Mouse (Mus musculus) heart, postnatal 0 days (tissue): ENCODE measurements around the gene Fam107a.

ENCODE experiments used
- CTCF ChIP-seq: IDR thresholded peaks from 2 replicates; pipeline ENCODE4 v1.5.1; 2016; ENCODE audit warnings: antibody characterized with exemption, control low read depth, low read depth
- EP300 ChIP-seq: IDR thresholded peaks from 2 replicates; pipeline ENCODE4 v1.6.1; 2016; ENCODE audit warnings: antibody characterized with exemption, low read depth

DNA sequence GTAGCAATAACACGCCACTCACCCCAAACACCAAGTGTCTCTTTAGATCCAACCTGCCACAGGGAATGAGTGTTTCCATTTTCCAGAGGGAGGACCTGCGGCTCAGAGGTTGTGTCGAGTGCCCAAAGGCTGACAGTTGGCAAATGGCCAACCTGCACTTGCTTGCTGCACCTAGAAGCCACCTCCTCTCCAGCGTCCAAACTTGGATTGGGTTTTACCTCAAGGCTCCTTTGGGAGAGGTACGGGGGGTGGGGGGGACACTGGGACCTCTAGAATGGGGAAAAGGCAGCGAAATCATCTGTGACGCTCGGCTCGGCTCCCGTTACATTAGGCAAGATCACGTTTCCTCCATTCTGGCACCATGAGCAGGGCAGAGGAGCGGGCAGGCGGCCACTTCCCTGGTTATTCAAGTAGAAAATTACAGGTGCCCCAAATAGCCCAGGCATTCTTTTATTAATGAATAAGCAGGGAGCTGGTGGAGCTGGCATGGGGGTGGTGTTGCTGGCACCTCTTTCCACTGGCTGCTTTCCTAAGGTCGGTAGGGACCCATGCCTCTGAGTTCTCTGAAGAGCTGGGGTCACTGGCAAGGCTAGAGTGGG lies 13.6 kb upstream of the Fam107a start:
- TF ChIP-seq CTCF (no peak), EP300 (no peak)
